Mouse (Mus musculus): ENCODE results near the gene Ctnna3.

Gene Ctnna3

DNA sequence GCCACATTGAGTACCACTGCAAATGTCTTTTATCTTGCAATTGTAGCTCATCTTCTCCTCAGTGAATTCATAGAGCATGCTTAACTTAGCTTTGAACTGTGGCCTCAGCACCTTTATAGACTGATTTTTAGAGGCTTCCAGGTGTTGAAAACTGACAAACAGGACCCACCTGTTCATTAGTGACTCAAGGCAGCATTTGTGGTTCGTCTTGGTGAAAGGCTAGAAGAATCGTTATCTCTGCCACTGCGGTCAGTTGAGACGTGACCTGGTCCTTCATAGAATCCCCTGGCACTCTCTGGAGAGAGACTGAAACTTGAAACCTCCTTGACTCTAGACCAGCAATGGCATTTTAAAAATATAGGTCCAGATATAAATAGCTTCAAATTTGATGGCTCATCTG is 96.1 kb downstream of the Ctnna3 start:
- DNase-seq (ENCODE audit: low read depth, low spot score) = no peak

DNA sequence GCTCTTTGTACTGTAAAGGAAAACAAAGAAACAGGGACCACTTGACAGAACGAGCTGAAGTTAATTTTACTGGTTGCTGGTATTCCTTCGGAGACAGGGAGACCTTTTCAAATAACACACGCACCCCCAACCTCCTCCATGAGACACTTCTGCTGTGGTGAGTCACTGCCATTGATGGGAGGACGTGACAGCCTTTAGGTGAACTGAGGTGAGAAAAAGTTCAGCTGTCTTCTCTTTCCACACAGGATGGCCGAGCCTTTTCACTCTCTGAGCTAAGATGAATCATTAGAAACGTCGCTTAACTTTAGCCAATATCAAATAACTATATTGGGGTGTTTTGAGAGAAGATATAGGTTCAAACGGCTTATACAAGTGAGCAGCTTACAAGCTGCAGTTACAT is 102.5 kb downstream of the Ctnna3 start:
- DNase-seq (ENCODE audit: low read depth, low spot score) = no peak

DNA sequence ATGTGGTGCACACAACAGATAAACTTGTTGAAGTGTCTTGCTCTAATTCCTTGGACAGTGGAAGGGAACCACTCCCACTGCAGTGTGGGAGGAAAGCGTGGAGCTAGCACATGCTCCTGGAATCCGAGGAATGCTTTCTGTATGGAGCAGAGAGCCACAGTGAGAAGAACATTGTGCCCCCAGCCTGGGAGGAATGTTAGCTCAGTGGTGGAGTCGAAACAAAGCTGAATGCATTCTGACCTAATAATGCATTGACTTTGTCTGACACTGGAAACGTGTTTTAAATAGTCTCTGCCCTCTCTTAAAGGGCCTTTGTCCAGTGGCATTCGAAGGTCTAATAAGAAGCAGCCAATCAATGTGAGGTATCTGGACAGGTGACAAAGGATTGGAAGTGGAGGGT is 111.9 kb downstream of the Ctnna3 start:
- DNase-seq (ENCODE audit: low read depth, low spot score) = peak; percentile 81

DNA sequence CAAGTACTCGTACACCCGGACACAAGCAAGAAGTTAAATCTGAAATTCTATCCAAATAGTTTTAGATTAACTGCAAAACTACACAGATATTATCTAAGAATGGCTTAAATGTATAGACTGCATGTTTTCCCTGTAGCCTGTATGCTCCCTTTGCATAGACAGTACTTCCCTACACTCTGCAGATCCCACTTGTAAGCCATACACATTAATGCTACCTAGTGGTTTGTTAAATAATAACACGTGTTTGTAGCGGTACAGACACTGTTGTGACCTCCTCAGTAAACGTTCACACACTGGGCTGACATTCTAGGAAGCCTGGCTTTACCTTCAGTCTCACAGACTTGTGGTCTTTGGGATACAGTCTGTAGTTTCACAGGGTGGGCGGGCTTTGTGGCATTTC is 112.6 kb downstream of the Ctnna3 start:
- DNase-seq (ENCODE audit: low read depth, low spot score) = no peak

DNA sequence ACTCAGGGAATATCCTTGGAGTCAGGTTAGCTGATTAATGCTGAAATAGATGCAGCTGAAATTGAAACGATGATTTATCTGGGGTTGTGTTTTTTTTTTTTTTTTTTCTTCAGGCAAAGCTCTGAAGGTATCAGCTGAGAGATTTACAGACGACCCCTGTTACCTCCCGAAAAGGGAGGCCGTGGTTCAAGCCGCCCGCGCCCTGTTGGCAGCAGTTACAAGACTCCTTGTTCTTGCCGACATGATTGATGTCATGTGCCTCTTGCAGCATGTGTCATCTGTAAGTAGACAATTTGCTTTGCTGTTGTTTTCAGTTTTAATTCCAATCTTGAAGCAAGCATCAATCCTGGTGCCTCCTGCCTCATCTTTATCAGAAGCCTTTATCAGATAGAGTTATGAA is 136.8 kb downstream of the Ctnna3 start:
- no peak for DNase-seq (ENCODE audit: low read depth, low spot score)

DNA sequence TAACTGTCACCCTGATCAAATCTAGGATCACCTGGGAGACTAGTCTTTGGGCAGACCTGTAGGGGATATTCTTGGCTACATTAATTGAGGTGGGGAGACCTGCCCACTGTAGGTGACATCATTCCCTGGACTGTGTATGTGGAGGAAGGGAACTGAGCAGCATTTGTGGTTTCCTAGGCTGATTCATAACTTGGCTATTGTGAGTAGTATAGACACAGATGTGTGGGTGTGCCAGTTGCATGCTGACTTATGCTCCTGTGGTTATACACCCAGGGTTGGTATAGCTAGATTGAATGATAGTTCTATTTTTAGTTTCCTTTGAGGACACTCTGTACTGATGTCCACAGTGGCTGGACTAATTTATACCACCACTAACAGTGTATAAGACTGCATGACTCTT is 141.7 kb downstream of the Ctnna3 start:
- no peak for DNase-seq (ENCODE audit: low read depth, low spot score)

DNA sequence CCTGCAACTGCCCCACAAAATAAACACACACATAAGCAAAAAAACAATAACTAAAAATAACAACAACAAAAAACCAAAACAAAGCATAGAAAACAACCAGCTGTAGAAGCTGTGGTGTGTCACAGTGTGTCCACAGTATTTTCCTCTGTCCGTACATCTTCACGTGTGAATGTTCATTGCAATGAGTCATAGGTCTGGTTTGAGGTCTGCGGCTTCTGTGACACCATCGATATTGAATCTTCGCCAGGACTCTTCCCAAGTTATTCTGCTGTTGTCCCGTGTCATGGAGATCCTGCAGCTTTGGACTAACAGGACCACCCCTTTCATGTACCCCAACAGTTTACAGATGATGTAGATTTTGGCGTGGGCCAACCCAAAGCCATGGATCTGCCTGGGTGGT is 143.0 kb downstream of the Ctnna3 start:
- DNase-seq (ENCODE audit: low read depth, low spot score) = no peak

DNA sequence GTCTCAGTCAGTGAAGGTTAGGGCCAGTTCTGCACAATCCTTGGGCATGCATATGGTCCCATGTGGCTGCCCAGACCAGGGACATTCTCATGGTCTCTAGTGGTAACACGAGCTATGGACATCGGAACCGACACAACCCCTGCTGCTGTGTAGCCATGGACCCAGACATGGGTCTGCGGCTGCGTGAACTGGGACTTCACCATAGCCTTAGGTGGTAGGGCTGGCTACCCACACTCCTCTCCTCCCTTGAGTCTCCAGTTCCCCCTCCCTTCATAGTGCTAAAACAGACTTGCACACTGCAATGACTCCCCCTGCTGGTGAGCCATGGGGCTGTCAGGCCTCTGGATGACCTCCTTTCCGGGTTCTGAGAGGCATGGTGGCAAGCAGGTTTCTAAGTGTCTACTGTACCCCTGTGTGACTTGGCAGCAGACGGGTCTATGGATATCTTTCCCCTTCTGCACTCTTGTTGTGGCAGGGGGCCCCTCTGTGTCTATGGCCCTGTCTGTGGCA is 144.3 kb downstream of the Ctnna3 start:
- peak; percentile 85 for DNase-seq (ENCODE audit: low read depth, low spot score)

DNA sequence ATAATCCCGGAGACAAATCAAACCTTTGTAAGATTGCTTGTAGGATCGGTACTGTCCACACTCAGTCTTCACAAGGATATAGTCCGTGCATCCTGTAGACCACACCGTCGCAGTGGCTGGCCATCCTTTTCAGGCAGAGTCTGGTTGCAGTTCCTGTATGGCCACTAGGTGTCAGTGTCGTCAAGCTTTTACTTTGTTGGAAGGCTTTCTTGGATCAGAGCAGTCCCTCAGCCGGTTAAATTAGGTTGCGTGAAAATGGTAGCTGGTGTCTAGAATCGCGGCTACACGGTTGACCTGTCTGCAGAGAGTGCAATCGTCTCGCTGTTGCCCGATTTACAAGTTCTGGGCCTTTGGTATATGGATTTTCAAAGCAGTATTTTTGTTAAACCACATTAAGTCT is 152.7 kb downstream of the Ctnna3 start:
- DNase-seq (ENCODE audit: low read depth, low spot score) = peak; percentile 82

DNA sequence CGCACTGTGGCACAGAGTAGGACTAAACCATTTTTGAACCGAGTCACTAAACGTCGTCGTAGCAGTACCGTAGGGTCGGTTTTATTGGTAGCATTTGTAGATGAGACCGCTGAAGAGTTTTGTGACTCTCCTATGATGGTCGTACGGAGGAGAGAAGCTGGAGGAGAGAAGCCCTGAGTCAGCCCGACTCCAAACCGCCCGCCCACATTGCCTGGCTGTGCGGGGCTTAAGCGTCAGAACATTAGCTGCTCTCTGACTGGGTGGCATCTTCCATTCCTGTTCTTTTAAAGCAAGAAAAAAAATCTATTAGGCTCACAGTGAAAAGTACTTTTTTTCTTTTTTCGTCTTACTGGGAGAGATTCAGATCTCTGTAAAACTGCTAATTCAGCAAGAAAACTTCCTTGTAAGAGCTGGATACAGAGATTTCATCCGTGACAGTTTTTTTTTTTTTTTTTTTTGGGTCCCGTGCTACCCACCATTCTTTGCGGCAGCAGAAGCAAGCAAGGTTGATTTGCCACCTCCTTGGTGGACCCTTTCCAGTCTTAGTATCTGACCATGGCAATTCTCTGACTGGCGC is 154.0 kb downstream of the Ctnna3 start:
- DNase-seq (ENCODE audit: low read depth, low spot score) = peak; percentile 34

DNA sequence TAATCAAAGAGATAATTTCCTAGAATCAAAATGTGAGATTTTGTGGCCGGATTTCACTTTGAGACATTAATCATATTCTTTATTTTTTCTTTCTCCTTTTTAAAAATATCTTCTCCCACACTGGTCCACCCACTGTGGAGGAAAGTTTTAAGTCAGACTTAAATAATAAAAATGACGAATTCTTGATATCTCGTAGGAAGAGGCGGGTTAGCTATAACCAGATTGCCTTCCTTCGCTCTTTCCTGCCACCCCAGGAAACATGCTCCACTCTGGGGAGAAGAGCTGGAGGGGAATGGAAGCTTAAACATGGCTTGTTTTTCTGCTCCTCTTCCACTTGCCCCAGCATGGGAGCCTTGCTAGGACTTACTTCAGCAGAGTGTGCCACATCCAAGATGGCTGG is 169.5 kb downstream of the Ctnna3 start:
- DNase-seq (ENCODE audit: low read depth, low spot score) = no peak

DNA sequence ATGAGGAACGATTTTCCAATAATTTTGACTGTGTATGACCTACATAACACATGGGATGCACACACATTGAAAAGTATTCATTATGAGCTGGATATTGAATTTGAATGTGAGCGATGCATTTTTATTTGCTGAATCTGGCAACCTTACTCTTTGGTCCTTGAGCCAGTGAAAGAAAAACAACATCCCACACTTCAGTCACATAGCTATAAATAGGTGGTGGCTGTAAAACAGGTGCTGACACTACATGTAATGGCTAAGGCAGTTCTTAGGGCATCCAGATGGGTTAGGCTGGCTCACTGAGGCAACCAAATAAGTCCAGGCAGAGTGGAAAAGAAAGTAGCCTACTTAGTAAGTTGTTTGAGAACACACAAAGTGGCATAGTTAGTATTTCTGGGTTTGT is 171.3 kb downstream of the Ctnna3 start:
- no peak for DNase-seq (ENCODE audit: low read depth, low spot score)

DNA sequence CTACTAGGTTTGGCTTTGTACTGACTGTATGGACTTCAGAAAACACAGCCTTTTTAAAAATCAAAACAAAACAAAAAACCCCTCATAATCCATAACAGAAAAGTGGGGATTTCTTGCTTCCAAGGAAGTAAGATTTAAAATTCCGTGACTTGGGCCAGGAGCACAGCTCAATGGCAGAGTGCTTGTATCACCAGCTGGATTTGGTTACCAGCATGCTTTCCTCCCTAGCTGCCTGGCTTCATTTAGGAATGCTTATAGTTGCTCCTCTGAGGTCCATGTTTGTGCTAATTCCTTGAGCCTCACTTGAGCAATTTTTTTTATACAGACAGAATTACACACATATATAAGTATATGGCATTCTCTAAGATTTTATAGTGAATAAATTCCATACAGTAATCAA is 198.6 kb downstream of the Ctnna3 start:
- no peak for DNase-seq (ENCODE audit: low read depth, low spot score)

DNA sequence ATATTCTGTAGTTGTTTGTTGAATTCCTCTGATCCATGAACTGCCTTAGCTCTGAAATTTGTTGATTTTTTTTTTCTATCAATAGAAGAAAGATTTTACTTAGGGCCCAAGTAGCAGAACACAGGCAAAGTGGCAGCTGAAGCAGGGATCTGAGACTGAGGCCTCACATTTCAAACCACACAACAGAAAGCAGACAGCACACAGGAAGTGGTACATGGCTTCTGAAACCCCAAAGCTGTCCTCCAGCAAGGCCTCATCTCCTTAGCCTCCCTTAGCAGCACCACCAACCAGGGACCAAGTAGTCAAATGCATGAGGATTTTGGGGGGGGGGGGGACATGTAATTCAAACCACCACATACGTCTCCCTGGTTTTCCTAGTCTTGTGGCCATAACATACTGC is 204.0 kb downstream of the Ctnna3 start:
- DNase-seq (ENCODE audit: low read depth, low spot score) = no peak

DNA sequence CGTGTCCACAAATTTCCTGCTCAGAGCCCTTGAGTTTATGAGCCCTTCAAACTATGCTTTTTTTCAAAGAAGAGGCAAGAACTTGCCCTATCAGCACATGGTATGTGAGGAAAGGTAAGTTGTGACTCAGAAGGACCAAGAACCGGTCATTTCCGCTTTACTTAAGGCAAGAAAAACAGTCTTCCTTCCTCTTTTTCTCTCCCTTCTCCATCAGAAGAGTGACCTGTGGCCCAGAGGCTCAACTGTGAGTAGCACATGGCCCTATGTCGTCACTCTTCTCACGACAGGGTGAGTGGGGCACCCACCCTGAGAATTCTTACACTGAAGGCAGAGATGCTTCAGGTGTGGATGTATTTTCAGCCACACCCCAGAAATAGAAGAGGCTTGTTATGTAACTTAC is 208.1 kb downstream of the Ctnna3 start:
- no peak for DNase-seq (ENCODE audit: low read depth, low spot score)

DNA sequence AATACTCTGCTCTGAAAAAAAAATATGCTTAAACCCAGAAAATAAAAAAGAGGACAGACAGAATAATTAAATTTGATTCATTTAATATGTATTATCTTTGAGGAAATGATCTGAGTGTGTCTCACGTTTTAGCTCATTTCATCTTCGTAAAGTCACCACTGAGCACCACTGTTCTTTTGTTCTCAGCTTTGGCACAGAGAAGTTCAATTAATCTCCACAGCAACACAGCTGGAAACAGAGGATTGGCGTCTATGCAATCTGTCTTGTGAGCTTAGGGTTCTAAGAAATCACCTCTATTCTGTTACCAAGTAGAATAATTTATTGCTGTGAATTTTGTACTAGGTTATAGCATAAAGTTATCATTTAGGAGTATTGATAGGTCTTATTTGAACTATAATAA is 217.4 kb downstream of the Ctnna3 start:
- DNase-seq (ENCODE audit: low read depth, low spot score) = no peak

DNA sequence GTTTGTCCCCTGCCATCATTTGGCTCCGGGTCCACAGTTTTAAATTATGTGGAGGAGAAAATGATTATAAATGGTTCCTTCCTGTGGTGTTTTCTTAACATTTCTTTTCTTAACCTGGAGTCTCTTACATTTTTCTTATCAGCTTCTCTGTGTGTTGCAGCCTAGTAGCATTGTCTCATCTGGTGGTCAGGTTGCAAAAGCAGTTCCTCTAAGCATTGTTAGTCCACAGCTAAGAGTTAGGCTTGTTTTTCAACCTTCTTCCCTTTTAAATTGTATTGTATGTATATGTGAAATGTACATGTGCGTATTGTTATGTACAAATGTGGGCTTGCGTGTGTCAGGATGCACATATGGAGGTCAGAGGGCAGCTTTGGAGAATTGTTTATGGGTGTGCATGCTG is 220.4 kb downstream of the Ctnna3 start:
- DNase-seq (ENCODE audit: low read depth, low spot score) = no peak

DNA sequence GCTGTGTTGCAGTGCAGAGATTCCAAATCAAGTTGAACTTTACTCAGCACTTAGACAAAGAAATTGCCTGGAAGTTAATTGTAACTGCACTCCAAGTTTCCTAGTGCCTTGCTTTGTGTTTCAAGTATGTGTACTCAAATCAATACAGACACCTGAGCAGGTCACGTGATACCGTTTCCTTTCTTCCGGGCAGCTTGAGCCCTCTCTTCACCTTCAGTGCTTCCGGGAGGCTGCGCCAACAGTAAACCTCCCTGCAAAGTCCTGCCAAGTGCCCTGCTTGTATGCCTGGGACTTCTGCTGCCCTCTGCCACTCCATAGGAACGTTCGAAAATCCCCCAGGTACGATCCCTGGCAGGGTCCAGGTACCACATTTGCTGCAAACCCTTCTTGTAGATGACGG is 223.0 kb downstream of the Ctnna3 start:
- DNase-seq (ENCODE audit: low read depth, low spot score) = peak; percentile 90

DNA sequence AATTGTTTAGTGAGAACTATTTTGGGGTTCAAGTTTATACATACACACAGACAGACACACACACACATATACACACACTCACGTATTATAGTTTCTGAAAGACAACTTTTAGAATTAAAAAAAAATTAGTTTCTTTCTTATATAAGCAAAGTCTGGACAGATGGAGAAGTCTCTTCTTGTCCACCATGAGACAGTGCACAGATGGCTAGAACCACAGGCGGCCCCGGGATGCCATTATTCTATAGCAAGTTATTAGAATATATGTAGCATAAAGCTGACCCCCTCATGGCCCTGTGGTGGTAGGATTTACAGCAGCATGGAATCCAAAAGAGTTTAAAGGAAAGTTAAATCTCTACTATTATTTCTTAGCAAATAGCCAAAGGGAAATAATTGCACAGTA is 223.7 kb downstream of the Ctnna3 start:
- no peak for DNase-seq (ENCODE audit: low read depth, low spot score)

DNA sequence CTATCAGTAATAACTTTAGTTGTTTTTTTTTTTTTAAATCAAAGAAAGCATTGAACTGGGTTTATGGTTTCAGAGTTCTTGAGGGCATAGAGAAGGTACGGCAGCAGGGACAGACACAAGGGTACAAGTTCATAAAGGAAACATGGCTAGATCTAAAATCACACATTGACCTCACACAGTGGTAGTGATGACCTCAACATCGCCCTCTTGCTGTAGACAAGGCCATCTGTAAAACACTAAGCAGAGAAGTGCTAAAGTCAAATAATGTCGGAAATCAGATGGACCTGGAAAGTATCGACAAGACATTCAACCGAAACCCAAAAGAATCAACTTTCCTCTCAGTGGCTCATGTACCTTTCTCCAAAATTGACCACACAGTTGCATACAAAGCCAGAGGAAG is 224.7 kb downstream of the Ctnna3 start:
- no peak for DNase-seq (ENCODE audit: low read depth, low spot score)

DNA sequence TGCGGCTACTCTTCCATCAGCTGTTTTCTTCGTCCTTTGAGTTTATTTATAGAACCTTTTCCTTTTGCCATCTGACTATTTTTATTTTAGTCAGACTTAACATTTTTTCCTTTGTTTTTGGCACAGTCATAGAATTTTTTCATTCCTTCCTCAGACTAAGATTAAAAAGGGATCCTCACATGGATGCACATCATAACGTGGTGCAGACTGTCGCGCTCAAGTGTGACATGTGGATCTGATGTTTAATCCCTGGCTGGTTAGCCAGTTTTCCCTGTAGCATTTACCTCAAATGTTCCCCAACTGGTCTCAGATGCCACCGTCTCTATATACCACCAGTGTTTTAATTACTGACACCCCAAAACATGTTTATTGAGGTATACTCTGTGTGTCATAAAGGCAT is 246.4 kb downstream of the Ctnna3 start:
- DNase-seq (ENCODE audit: low read depth, low spot score) = no peak

DNA sequence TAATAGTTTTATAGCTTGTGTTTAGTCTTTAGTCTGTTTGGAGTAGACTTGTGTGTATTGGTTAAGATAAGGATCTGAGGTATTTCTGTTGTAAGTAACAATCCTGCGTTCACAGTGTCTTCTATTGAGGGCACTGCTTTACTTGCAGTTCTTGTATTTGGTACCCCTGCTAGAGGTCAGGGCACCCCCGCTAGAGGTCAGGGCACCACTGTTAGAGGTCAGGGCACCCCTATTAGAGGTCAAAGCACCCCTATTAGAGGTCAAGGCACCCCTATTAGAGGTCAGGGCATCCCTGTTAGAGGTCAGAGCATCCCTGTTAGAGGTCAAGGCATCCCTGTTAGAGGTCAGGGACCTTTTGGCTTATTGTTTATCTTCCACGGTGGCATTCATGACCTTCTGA is 259.3 kb downstream of the Ctnna3 start:
- DNase-seq (ENCODE audit: low read depth, low spot score) = no peak

DNA sequence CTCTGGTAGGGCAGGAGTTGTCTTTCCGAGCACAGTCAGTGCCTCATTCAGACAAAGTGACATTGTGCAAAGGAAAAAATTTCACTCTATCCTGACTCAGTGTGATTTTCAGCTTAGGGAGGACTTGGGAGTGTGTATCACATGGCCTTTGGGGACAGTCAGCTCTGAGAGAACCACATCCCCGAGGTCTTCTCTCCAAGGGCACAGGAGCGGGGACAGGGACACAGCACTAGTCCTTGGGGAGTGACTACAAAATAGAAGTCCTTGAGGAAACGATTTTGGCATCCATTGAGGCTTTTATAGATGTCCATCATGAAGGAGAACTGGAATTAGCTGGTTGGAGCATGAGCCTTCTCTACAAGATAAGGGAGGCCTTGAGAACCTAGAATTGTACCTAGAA is 259.8 kb downstream of the Ctnna3 start:
- no peak for DNase-seq (ENCODE audit: low read depth, low spot score)

DNA sequence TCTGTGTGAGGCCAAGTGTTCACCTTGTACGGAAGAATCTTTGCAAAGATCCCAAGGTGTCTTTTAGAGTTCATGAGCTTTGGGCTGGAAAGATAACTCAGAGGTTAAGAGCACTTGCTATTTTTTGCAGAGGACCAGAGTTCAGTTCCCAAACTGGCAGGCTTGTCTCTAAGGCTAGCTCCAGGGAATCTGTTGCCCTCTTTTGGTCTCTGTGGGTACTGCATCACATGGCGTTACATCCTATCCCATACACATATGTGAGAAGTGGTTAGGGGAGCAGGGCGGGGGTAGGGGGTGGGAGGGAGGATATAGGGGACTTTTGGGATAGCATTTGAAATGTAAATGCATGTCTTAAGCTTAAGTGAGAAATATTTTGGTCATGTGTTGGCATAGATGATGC is 262.1 kb downstream of the Ctnna3 start:
- DNase-seq (ENCODE audit: low read depth, low spot score) = peak; percentile 80

Measured in R1 (cell line).